Mouse (Mus musculus) liver, postnatal 0 days (tissue): ENCODE results near the gene Pten.

Experiments
- CTCF ChIP-seq: sonication (generic); IDR thresholded peaks from 2 replicates; pipeline ENCODE4 v1.5.1; 2016; ENCODE audit warnings: antibody characterized with exemption, low read depth
- EP300 ChIP-seq: IDR thresholded peaks from 2 replicates; pipeline ENCODE4 v1.6.1; 2016; ENCODE audit warnings: antibody characterized with exemption, low read depth, mild to moderate bottlenecking

DNA sequence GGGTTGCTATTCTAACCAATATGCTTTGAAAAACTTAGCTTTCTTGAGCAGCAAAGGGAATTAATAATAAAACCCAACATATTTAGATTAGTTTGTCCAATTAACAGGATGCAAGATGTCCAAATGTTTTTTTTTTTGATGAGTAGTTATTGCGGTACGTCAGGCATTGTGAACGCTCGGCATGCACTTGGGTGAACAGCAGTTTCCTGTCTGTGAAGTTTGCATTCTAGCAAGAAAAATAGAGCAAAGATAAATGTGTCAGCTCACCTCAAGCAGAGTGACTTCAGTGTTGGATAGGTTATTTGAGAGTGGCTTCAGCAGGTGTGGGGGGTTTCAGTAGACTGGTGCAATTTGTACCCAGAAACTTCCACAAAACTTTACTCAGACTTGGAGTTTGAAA lies 69.3 kb downstream of the Pten start:
- TF ChIP-seq CTCF (no peak), EP300 (no peak)
